ENCODE assay signal across 17 mouse cellular contexts in genomic region chr9:78350007-78350406, GRCm38 (mm10). TPM values are rescaled to one million over a fixed set of nuclear protein-coding genes. Genes with fewer than 3 reads are reported as not detected.
"Had no signal": no experiment of that assay in that cellular context is flagged by ENCODE, and none has a peak within 500 bp of the region (broad histone marks: within the 10 kb centered on the region; RNA-seq: fewer than 3 reads in every experiment).

No protein-coding gene starts in this region.

RNA-seq across cellular contexts. Expression of gene Gsta2, which starts 5.6 kb away (rescaled TPM):
- total RNA-seq: heart, postnatal 10 days; heart, postnatal 14 days; heart, postnatal 4 days; hematopoietic stem cell, adult 5-6 weeks; hindbrain, postnatal 0 days; layer of hippocampus, adult 18-20 months; layer of hippocampus, adult 2 months; layer of hippocampus, postnatal 10 days; layer of hippocampus, postnatal 14 days; layer of hippocampus, postnatal 25 days; layer of hippocampus, postnatal 36 days; left cerebral cortex, adult 2 months; left cerebral cortex, adult 8-10 months had no signal

RNA-seq across cellular contexts. Expression of gene Dppa5a, which starts 18.0 kb away (rescaled TPM):
- total RNA-seq: heart, postnatal 10 days; heart, postnatal 14 days; heart, postnatal 25 days; heart, postnatal 36 days; heart, postnatal 4 days; hematopoietic stem cell, adult 5-6 weeks; layer of hippocampus, adult 18-20 months; layer of hippocampus, adult 2 months; layer of hippocampus, postnatal 10 days; layer of hippocampus, postnatal 14 days; layer of hippocampus, postnatal 25 days; layer of hippocampus, postnatal 36 days; left cerebral cortex, adult 18-20 months; left cerebral cortex, adult 2 months had no signal

RNA-seq across cellular contexts. Expression of gene Omt2b, which starts 22.6 kb away (rescaled TPM):
- total RNA-seq: heart, postnatal 10 days; heart, postnatal 14 days; heart, postnatal 25 days; heart, postnatal 36 days; heart, postnatal 4 days; hematopoietic stem cell, adult 5-6 weeks; hindbrain, postnatal 0 days; layer of hippocampus, adult 18-20 months; layer of hippocampus, adult 2 months; layer of hippocampus, adult 8-10 months; layer of hippocampus, postnatal 10 days; layer of hippocampus, postnatal 14 days; layer of hippocampus, postnatal 25 days; layer of hippocampus, postnatal 36 days; left cerebral cortex, adult 18-20 months; left cerebral cortex, adult 2 months; left cerebral cortex, adult 8-10 months had no signal

RNA-seq across cellular contexts. Expression of gene Ooep, which starts 28.5 kb away (rescaled TPM):
- total RNA-seq: heart, postnatal 10 days; heart, postnatal 14 days; heart, postnatal 25 days; heart, postnatal 36 days; heart, postnatal 4 days; hematopoietic stem cell, adult 5-6 weeks; layer of hippocampus, adult 18-20 months; layer of hippocampus, postnatal 25 days; layer of hippocampus, postnatal 36 days; left cerebral cortex, adult 18-20 months; left cerebral cortex, adult 2 months; left cerebral cortex, adult 8-10 months had no signal

RNA-seq across cellular contexts. Expression of gene Omt2a, which starts 35.4 kb away (rescaled TPM):
- total RNA-seq: heart, postnatal 10 days; heart, postnatal 14 days; heart, postnatal 25 days; heart, postnatal 36 days; heart, postnatal 4 days; hematopoietic stem cell, adult 5-6 weeks; hindbrain, postnatal 0 days; layer of hippocampus, adult 18-20 months; layer of hippocampus, adult 2 months; layer of hippocampus, adult 8-10 months; layer of hippocampus, postnatal 10 days; layer of hippocampus, postnatal 14 days; layer of hippocampus, postnatal 25 days; layer of hippocampus, postnatal 36 days; left cerebral cortex, adult 18-20 months; left cerebral cortex, adult 2 months; left cerebral cortex, adult 8-10 months had no signal
